Mouse (Mus musculus) kidney, postnatal 25 days (tissue): ENCODE data around the gene Zkscan7.
"Not testable (repeated sequence)": the region's sequence is repeated elsewhere in the genome, so short reads cannot be mapped to it uniquely, and the experiment has no call there.

ENCODE experiments used
- DNase-seq, 2 experiments: peaks; one replicate each; pipeline ENCODE4 v3.0.0; 2021; ENCODE audit warnings: mixed read lengths in 2 of 2

Gene Zkscan7

GRCm38 (mm10) chr9:122885385-122885784 is at the start of gene Zkscan7:
Gene Zkscan7 (plus strand): TSS chr9:122885685.
- no peak for DNase-seq

DNA sequence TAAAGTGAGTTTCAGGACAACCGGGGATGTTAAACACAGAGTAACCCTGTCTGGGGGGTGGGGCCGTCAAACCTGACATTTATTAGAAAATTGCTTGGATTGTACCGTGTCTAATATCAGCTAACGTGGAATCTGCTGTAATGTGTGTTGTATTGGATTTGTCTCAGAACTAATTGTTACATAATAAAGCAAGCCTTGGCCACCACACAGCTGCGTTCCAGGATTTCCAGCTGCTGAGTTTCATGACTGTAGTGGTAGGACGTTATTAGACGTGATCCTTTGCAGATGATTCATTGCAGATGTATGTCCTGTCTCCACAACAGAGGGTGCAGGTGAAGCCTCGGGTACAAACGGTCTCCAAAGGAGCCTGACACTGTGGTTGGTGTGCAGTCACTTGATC is 49.4 kb upstream of the Zkscan7 start:
- DNase-seq = peak in 1 of 2 experiments; percentile 32

DNA sequence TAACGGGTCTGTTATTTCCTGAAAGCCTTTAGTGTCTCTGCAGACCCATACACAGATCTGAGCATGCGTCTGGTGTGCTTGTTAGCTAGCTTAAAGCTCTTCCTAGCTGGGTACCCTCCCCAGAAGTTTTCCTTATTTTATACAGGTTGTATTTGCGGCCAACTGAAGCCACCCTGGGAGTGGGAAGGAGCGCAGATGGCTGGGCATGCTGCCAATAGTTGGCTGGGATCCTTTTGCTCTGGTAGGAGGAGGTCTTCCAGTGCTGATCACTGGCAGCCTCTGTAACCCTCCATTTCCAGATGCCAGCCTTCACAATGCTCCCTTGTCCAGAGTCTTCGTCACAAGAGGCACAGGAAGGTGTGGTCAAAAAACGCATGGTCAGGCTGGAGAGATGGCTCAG is 48.7 kb upstream of the Zkscan7 start:
- peak; percentile 61 to 65 for DNase-seq

DNA sequence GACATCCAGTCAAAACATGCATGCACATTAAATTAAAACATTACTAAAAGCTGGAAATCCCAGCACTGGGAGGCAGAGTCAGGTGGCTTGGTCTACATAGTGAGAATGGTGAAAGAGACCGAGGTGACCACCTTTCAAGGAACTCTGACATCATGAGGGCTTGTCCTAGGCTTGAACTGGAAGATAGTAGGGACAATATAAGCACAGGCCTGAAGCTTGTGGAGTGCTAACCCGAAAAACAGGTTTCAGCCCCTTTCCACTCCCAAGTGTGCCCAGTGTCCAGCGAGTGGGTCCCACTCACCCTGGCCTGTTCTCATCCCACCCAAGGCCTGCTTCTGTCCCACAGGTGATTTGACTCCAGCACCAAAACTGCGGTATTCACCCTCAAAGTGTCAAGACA is 48.3 kb upstream of the Zkscan7 start:
- DNase-seq = no peak

- DNase-seq = peak; percentile 74 to 85
These were observed 47.8 kb upstream of the Zkscan7 start for GRCm38 (mm10) chr9:122837680-122838079.

DNA sequence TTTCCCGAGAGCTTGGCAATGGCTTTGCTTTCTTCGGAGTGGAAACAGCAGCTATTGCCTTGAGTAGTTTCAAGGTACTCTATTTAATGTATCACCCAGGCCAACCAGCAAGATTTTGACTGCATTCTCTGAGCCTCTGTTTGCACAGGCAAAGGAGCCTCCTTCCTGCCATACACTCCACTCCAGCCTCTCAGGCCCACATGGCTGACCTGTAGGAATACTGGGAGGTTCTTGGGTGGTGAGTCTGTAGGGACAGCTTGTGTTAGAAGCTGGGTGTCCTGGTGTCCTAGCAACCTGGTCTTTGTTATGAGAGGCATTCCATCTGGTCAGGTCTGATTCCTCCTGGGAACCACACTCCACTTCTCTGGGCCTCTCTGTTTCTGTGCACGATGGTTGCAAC is 41.7 kb upstream of the Zkscan7 start, which contains the start of gene Gm35549:
Gene Gm35549, minus strand, starts transcription at position 276 of the 400 bp plus-strand sequence.
- DNase-seq = no peak

- no peak for DNase-seq
These were observed 39.9 kb upstream of the Zkscan7 start for GRCm38 (mm10) chr9:122845621-122846020.

- peak in 1 of 2 experiments; percentile 27 for DNase-seq
These were observed 39.3 kb upstream of the Zkscan7 start for GRCm38 (mm10) chr9:122846156-122846555.

- not testable (repeated sequence) for DNase-seq
These were observed 37.6 kb upstream of the Zkscan7 start for GRCm38 (mm10) chr9:122847811-122848311.

DNA sequence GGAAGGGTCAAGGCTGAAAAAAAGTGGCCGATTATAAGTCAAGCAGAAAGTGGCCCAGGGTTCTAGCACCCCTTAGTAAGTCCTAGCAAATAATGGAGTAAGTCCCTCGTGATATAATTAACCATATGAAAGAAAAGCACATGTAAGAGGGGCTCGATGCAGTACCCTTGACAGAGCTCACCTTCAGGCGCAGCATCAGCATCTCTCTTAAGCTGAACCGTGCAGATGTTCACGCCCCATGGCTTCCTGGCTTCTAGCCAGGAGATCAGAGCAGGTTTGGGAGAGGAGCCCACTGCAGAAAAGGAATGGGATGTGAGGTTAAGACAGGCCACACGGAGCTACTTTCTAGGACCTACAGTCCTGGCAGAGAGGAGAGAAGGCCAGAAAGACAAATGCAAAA is 31.0 kb upstream of the Zkscan7 start:
- DNase-seq = no peak

GRCm38 (mm10) chr9:122855141-122855540 is 30.3 kb upstream of the Zkscan7 start:
- not testable (repeated sequence) for DNase-seq

DNA sequence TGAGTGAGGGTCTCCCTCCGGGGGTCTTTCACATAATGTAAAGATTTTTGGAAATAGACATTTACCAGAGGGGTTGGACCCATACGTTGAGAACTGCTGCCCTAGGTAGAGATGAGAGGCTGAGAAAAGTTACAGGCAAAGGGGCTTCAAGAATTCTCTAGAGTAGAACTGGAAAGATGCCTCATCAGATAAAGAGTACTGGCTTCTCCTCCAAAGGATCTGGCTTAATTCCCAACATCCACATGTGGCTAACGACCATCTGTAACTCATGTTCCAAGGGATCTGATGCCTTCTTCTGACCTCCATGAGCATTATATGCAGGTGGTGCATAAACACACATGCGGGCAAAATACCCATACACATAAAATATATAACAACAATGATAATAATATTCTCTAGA is 29.9 kb upstream of the Zkscan7 start:
- DNase-seq = no peak

GRCm38 (mm10) chr9:122856716-122857115 is 28.8 kb upstream of the Zkscan7 start:
- DNase-seq = no peak

DNA sequence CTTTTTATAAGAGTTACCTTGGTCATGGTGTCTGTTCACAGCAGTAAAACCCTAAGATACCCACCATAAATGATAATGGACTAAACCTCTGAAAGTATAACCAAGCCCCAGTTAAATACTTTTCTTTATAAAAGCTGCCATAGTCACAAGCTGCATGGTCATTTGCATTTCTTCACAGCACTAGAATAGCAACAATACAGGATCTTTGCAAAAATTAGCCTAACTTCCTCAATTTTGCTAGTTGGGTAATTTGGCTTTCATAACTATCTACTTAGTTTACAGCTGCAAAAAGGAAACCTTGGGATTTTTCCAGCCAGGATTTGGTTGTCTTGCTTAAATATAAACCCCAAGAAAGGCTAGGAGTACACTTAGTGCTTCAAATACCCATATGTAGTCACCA is 24.7 kb upstream of the Zkscan7 start:
- DNase-seq = no peak

DNA sequence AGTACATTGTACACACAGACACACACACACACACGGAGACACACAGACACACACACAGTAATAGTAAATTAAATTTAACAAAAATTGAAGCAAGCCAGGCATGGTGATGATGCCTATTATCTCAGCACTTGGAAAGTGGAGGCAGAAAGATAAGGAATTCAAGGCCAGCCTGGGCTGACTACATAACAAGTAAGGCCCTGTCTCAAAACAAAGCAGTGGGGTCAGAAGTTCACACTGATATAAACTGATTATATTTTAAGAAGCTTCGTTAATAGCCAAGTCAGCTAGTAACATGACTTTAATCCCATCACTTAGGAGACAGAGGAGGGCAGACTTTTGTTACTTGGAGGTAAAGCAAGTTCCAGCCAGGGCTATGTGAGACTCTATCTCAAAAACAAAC is 21.8 kb upstream of the Zkscan7 start:
- DNase-seq = no peak

- DNase-seq = no peak
These were observed 20.6 kb upstream of the Zkscan7 start for GRCm38 (mm10) chr9:122864848-122865247.

DNA sequence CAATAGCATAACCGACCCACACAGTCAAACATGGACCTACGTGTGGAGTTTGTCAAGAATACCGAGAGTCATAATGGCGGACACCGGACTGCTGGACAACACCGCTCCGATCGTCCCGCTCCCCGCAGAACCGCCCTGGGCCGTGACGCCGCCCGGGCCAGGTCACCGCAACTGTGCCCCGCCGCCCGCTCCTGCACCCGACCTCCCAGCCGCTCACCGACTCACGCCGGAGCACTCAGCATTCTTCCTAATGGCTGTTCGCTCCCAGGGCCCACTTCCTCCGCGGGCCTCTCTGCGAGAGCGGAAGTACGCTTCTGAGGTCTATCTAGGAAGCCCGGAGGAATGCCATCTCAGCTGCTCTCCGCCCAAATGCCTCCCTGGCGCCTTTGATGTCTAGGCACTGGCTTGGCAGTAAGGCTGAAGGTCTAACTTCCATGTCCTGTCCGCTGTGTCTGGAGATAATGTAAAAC is 19.8 kb upstream of the Zkscan7 start, which contains the start of gene Zfp445:
Gene Zfp445, minus strand, starts transcription at position 310 of the 470 bp plus-strand sequence.
- peak; percentile 81 to 91 for DNase-seq

DNA sequence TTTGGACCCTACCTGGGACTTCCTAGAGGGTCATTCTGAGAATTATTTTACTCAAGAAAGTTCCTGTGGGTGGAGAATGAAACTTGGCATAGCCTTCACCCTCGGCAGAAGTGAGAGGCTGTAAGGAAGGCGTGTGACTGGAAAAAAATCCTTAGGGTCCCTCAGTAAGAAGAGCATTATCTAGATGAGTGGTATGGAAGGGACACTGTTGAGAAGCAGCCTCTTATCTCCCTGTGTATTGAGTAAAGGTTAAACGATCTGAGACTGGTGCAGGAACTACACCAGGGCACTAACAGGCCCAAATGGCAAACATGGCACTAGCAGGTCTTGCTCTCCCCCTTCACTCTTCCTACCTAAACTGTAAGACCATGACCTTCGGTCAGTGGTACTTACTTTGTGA is 19.3 kb upstream of the Zkscan7 start:
- DNase-seq = no peak

- DNase-seq = no peak
These were observed 12.9 kb upstream of the Zkscan7 start for GRCm38 (mm10) chr9:122872595-122872994.

GRCm38 (mm10) chr9:122874653-122875052 is 10.8 kb upstream of the Zkscan7 start:
- no peak for DNase-seq

GRCm38 (mm10) chr9:122875145-122875544 is 10.3 kb upstream of the Zkscan7 start:
- no peak for DNase-seq

GRCm38 (mm10) chr9:122886372-122887179 is 1.1 kb downstream of the Zkscan7 start:
- DNase-seq = peak; percentile 78 to 86

DNA sequence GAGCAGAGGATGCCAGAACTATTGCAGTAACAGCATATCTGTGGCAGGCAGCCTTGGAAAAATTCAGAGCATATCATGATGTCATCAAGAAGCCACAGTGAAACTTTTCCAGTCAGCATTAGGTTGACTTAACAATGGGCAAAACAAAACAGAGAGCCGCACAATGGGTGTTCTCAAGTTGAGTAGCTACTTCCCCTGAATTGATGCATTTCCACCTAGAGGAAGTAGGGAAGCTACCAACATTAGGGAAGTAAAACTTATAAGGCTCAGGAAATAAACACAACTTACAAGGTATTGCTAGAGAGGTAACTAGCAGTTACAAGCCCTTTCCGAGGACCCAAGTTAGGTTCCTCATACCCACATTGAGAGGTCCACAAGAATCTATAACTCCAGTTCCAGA is 15.6 kb downstream of the Zkscan7 start:
- no peak for DNase-seq
